Mouse (Mus musculus) brain, embryonic 14.5 days (tissue): ENCODE data around the gene Rac3.

Experiments
- CTCF ChIP-seq: fragments of 200-500 bp; IDR thresholded peaks from 2 replicates; pipeline ENCODE4 v1.5.1; 2012; ENCODE audit warnings: inconsistent platforms, mild to moderate bottlenecking, moderate library complexity, borderline replicate concordance; ENCODE audit not compliant: insufficient read depth, insufficient read length; ENCODE audit errors: extremely low read depth
- POLR2A ChIP-seq: fragments of 200-500 bp; IDR thresholded peaks from 2 replicates; pipeline ENCODE4 v1.6.1; 2012; ENCODE audit warnings: mild to moderate bottlenecking, inconsistent platforms, borderline replicate concordance; ENCODE audit not compliant: poor library complexity, insufficient read depth, insufficient read length, severe bottlenecking; ENCODE audit errors: extremely low read depth

DNA sequence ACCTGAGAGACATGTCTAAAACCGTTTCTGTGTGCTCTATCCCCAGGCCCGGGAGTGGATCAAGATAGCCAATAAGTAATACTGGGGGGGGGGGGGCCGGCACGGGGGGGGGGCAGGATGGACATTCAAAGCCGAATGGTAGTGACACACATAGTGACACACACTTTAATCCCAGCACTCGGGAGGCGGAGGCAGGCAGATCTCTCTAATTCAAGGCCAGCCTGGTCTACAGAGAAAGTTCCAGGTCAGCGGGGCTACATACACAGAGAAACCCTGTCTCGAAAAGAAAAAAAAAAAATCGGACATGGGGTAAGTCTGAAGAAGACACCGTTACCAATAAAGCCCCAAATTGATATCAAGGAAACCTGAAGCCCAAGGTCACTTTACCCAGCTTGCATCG, 6.3 kb downstream of the Rac3 start:
- TF ChIP-seq CTCF, result no peak
- no peak for TF ChIP-seq POLR2A
